Mouse (Mus musculus): ENCODE data around the gene Emilin2.

GRCm38 (mm10) chr17:71300338-71300737 is 11.4 kb downstream of the Emilin2 start:
- TF ChIP-seq TAL1 (IDR thresholded peaks at IDR 0.05; ENCODE audit: low read length) (no peak), GATA1 (IDR thresholded peaks at IDR 0.05; ENCODE audit: low read length) (no peak)
